Mouse (Mus musculus) liver, adult 2 months (tissue): ENCODE measurements around the gene Cope. TPM values are rescaled to one million over a fixed set of nuclear protein-coding genes. Genes with fewer than 3 reads are reported as not detected.

ENCODE experiments used
- DNase-seq: peaks from one replicate; pipeline ENCODE4 v3.0.0-alpha.2; 2011; ENCODE audit warnings: low read depth, low spot score; ENCODE audit errors: extremely low read depth
- H3K27ac ChIP-seq: fragments of 200-500 bp; replicated peaks from 2 replicates; pipeline ENCODE4 v1.5.1; 2012; ENCODE audit warnings: low read depth, mild to moderate bottlenecking, control low read depth, inconsistent platforms, low read length; ENCODE audit not compliant: insufficient read depth
- H3K27me3 ChIP-seq: fragments of 200-500 bp; 2 replicates; pipeline ENCODE4 v1.6.1; 2012; ENCODE audit warnings: mild to moderate bottlenecking, moderate library complexity, low read length, inconsistent platforms; ENCODE audit not compliant: control insufficient read depth, insufficient read depth
- H3K36me3 ChIP-seq: fragments of 200-500 bp; 2 replicates; pipeline ENCODE4 v1.6.1; 2012; ENCODE audit warnings: low read length, inconsistent platforms; ENCODE audit not compliant: control insufficient read depth, insufficient read depth
- H3K4me1 ChIP-seq: fragments of 200-500 bp; 2 replicates; pipeline ENCODE4 v1.6.1; 2011; ENCODE audit warnings: low read length; ENCODE audit not compliant: control insufficient read depth, insufficient read depth
- H3K4me3 ChIP-seq: fragments of 200-500 bp; 2 replicates; pipeline ENCODE4 v1.5.1; 2011; ENCODE audit warnings: low read depth, mild to moderate bottlenecking, control low read depth, low read length, moderate library complexity; ENCODE audit not compliant: insufficient read depth
- H3K79me2 ChIP-seq: fragments of 200-500 bp; 2 replicates; pipeline ENCODE4 v1.6.1; 2012; ENCODE audit warnings: inconsistent platforms, mild to moderate bottlenecking, low read length, moderate library complexity; ENCODE audit not compliant: control insufficient read depth, insufficient read depth
- H3K9ac ChIP-seq: fragments of 200-500 bp; 2 replicates; pipeline ENCODE4 v1.6.1; 2012; ENCODE audit warnings: low read depth, mild to moderate bottlenecking, control low read depth, inconsistent platforms, low read length
- CTCF ChIP-seq: fragments of 200-500 bp; IDR thresholded peaks from 2 replicates; pipeline ENCODE4 v1.5.1; 2011; ENCODE audit warnings: low read depth, low read length, control low read depth
- POLR2A ChIP-seq: fragments of 200-500 bp; IDR thresholded peaks from 2 replicates; pipeline ENCODE4 v1.6.1; 2011; ENCODE audit warnings: low read length, control low read depth; ENCODE audit not compliant: insufficient read depth; ENCODE audit errors: extremely low read depth
- WGBS: fragments of 180-500 bp; shearing (Covaris S2); methylation state at CpG from one replicate; pipeline ENCODE4 v1.1.7; 2018; 5-methylcytosine and 5-hydroxymethylcytosine counted together
- polyA plus RNA-seq: library from polyadenylated mRNA; depleted of rRNA; stranded (reverse); fragments of >200 nt; gene quantifications from 2 replicates; pipeline ENCODE4 v1.2.3, GENCODE M21; 2012
- total RNA-seq: library from RNA; depleted of rRNA; stranded (reverse); fragments of >200 nt; gene quantifications from 2 replicates; pipeline ENCODE4 v1.2.3, GENCODE M21; 2014

Gene Cope
- total and polyA plus RNA-seq, 2 experiments: 169 to 394 TPM

GRCm38 (mm10) chr8:70352657-70353151 lies 50.4 kb downstream of the Cope start:
- H3K4me3 ChIP-seq: peak overlapping the region; percentile 96
- TF ChIP-seq CTCF: no peak
- no peak for TF ChIP-seq POLR2A
- WGBS: under 1% methylated on average over 64 of the region's 64 CpGs
- no peaks in the 10 kb centered on the region for H3K36me3 ChIP-seq
- no peaks in the 10 kb centered on the region for H3K27me3 ChIP-seq
- H3K27ac ChIP-seq: peak overlapping the region; percentile 37
- no peak for DNase-seq
- peaks cover 46% of the 10 kb centered on the region; the same call in 1 of the 2 replicates for H3K79me2 ChIP-seq
- H3K4me1 ChIP-seq: peaks cover 38% of the 10 kb centered on the region
- peak overlapping the region; percentile 99 for H3K9ac ChIP-seq

- Histone ChIP-seq H3K36me3 (no peaks in the 10 kb centered on the region), H3K27ac (peak within 1 kb of the TSS; percentile 46), H3K27me3 (no peaks in the 10 kb centered on the region), H3K79me2 (peaks cover 46% of the 10 kb centered on the region; the same call in 1 of the 2 replicates), H3K4me1 (peaks cover 36% of the 10 kb centered on the region), H3K9ac (peak within 1 kb of the TSS; percentile 99), H3K4me3 (peak within 1 kb of the TSS; percentile 96)
- peak; percentile 86 for DNase-seq
- TF ChIP-seq CTCF (no peak), POLR2A (peak; percentile 54; the same call in 1 of the 2 replicates)
- WGBS: under 1% methylated on average over 69 of the region's 69 CpGs
These were observed 51.0 kb downstream of the Cope start, which contains the start of gene Upf1 for GRCm38 (mm10) chr8:70353194-70353817. Gene Upf1 (minus strand): TSS chr8:70353278.

- DNase-seq: no peak
- WGBS: 37% methylated on average over 4 of the region's 4 CpGs
- Histone ChIP-seq H3K27me3 (no peaks in the 10 kb centered on the region), H3K4me3 (no peak overlapping the region), H3K79me2 (peaks cover 39% of the 10 kb centered on the region; the same call in 1 of the 2 replicates), H3K9ac (peak overlapping the region; percentile 43), H3K27ac (peak overlapping the region; percentile 46), H3K4me1 (peaks cover 29% of the 10 kb centered on the region), H3K36me3 (no peaks in the 10 kb centered on the region)
- TF ChIP-seq CTCF: no peak
- no peak for TF ChIP-seq POLR2A
These were observed 51.7 kb downstream of the Cope start for GRCm38 (mm10) chr8:70354004-70354403.

DNA sequence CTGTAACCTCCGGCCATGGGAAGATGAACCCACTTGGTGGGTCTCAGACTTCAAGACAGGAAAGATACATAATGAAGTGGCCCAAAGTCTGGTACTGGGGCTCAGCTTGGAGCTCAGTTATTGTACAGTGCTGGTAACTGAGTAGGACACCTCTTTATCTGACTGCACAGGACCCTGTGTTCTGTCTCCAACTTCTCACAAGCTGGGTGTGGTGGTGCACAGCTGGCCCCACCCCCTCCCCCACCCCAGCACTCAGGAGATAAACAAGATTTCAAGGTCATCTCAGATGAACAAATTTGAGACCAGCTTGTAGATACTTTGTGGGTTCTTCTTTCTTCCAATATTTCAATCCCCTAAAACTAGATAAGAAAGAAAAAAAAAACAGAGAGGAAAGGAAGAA lies 53.8 kb downstream of the Cope start:
- H3K27ac ChIP-seq: no peak overlapping the region
- H3K4me1 ChIP-seq: peaks cover 12% of the 10 kb centered on the region
- no peak for DNase-seq

GRCm38 (mm10) chr8:70359411-70359810 lies 57.1 kb downstream of the Cope start:
- TF ChIP-seq CTCF: no peak
- no peak for TF ChIP-seq POLR2A
- no peak overlapping the region for H3K9ac ChIP-seq
- WGBS: 56% methylated on average over 3 of the region's 3 CpGs
- no peaks in the 10 kb centered on the region for H3K79me2 ChIP-seq
- H3K4me3 ChIP-seq: no peak overlapping the region
- peaks cover 4% of the 10 kb centered on the region; the same call in 1 of the 2 replicates for H3K4me1 ChIP-seq
- H3K27me3 ChIP-seq: no peaks in the 10 kb centered on the region
- no peaks in the 10 kb centered on the region for H3K36me3 ChIP-seq
- DNase-seq: no peak
- no peak overlapping the region for H3K27ac ChIP-seq

More for the DNA sequence above, 53.8 kb downstream of the Cope start:
- TF ChIP-seq POLR2A (no peak), CTCF (no peak)
- Histone ChIP-seq H3K27me3 (no peaks in the 10 kb centered on the region), H3K9ac (no peak overlapping the region), H3K79me2 (peaks cover 20% of the 10 kb centered on the region; the same call in 1 of the 2 replicates), H3K36me3 (no peaks in the 10 kb centered on the region), H3K4me3 (no peak overlapping the region)
- 94% methylated on average over 1 of the region's 1 CpGs for WGBS

DNA sequence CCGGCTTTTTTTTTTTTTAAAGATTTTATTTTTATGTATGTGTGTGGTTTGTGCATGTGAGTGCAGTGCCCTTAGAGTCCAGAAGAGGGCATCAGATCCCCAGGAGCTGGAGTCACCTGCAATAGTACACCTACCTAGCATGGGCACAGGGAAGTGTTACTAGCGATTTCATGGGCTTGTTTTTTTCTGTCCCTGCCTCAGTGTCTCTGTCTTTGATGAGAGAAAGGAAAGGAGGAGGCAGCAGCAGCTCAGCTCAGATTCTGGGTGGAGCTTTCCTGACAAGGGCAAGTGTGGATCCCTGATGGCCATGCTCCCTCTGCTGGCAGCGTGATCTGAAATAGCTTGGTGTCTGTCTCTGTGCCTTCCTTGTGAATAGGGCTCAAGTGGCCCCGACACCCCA lies 58.5 kb downstream of the Cope start:
- H3K27ac ChIP-seq: no peak overlapping the region
- no peak overlapping the region for H3K4me3 ChIP-seq
- H3K36me3 ChIP-seq: no peaks in the 10 kb centered on the region
- H3K27me3 ChIP-seq: no peaks in the 10 kb centered on the region
- no peak overlapping the region for H3K9ac ChIP-seq
- 80% methylated on average over 4 of the region's 4 CpGs for WGBS
- peaks cover 6% of the 10 kb centered on the region; the same call in 1 of the 2 replicates for H3K4me1 ChIP-seq
- TF ChIP-seq CTCF: peak; percentile 55
- no peak for TF ChIP-seq POLR2A
- H3K79me2 ChIP-seq: no peaks in the 10 kb centered on the region
- no peak for DNase-seq
